Mouse (Mus musculus) kidney, postnatal 25 days (tissue): Measurements from ENCODE around the gene Gpalpp1.
A peak's percentile ranks its signal among the peaks of the same experiment; 100 is the strongest.

ENCODE experiments used
- DNase-seq, 2 experiments: peaks; one replicate each; pipeline ENCODE4 v3.0.0; 2021; ENCODE audit warnings: mixed read lengths in 2 of 2

Gpalpp1 gene

GRCm38 (mm10) chr14:76110396-76111221 is at the start of gene Gpalpp1, which contains the start of gene Nufip1:
TSS of gene Gpalpp1 (minus strand) at chr14:76110760.
TSS of gene Nufip1 (plus strand) at chr14:76110891.
- DNase-seq: peak; percentile 90 to 95

- no peak for DNase-seq
These were observed 47.7 kb upstream of the Gpalpp1 start for GRCm38 (mm10) chr14:76158192-76158785.

GRCm38 (mm10) chr14:76153828-76154227 is 43.3 kb upstream of the Gpalpp1 start:
- DNase-seq: no peak

- no peak for DNase-seq
These were observed 42.6 kb upstream of the Gpalpp1 start for GRCm38 (mm10) chr14:76153003-76153675.

GRCm38 (mm10) chr14:76152162-76153002 is 41.8 kb upstream of the Gpalpp1 start:
- DNase-seq: peak; percentile 92 to 94

GRCm38 (mm10) chr14:76151820-76152161 is 41.2 kb upstream of the Gpalpp1 start:
- no peak for DNase-seq

GRCm38 (mm10) chr14:76151011-76151410 is 40.5 kb upstream of the Gpalpp1 start:
- DNase-seq: no peak

- DNase-seq: no peak
These were observed 39.9 kb upstream of the Gpalpp1 start for GRCm38 (mm10) chr14:76150499-76150898.

- peak; percentile 85 to 90 for DNase-seq
These were observed 39.1 kb upstream of the Gpalpp1 start for GRCm38 (mm10) chr14:76149531-76150179.

- DNase-seq: no peak
These were observed 37.7 kb upstream of the Gpalpp1 start for GRCm38 (mm10) chr14:76148294-76148693.

GRCm38 (mm10) chr14:76147061-76147460 is 36.5 kb upstream of the Gpalpp1 start:
- no peak for DNase-seq

- no peak for DNase-seq
These were observed 35.3 kb upstream of the Gpalpp1 start for GRCm38 (mm10) chr14:76145868-76146267.

- DNase-seq: no peak
These were observed 34.7 kb upstream of the Gpalpp1 start for GRCm38 (mm10) chr14:76145248-76145647.

GRCm38 (mm10) chr14:76134975-76135374 is 24.4 kb upstream of the Gpalpp1 start:
- DNase-seq: no peak

GRCm38 (mm10) chr14:76128174-76128573 is 17.6 kb upstream of the Gpalpp1 start:
- DNase-seq: no peak

GRCm38 (mm10) chr14:76127311-76127710 is 16.8 kb upstream of the Gpalpp1 start:
- no peak for DNase-seq

GRCm38 (mm10) chr14:76122663-76123058 is 12.1 kb upstream of the Gpalpp1 start:
- DNase-seq: no peak

- peak; percentile 48 to 64 for DNase-seq
These were observed 11.5 kb upstream of the Gpalpp1 start for GRCm38 (mm10) chr14:76121901-76122662.

- no peak for DNase-seq
These were observed 9.9 kb upstream of the Gpalpp1 start for GRCm38 (mm10) chr14:76120472-76120871.

- DNase-seq: no peak
These were observed 8.4 kb upstream of the Gpalpp1 start for GRCm38 (mm10) chr14:76118963-76119362.

- DNase-seq: no peak
These were observed 5.2 kb upstream of the Gpalpp1 start for GRCm38 (mm10) chr14:76115744-76116143.
